Mouse (Mus musculus) bone marrow, adult 2 months (tissue): ENCODE results near the gene Atp2c2.

Experiments used
- CTCF ChIP-seq: fragments of 200-500 bp; IDR thresholded peaks from 2 replicates; pipeline ENCODE4 v1.5.1; 2011; ENCODE audit warnings: low read length, control low read depth; ENCODE audit not compliant: control insufficient read depth, insufficient read depth
- POLR2A ChIP-seq: fragments of 200-500 bp; IDR thresholded peaks from 2 replicates; pipeline ENCODE4 v1.6.1; 2011; ENCODE audit warnings: low read depth, mild to moderate bottlenecking, control low read depth, low read length, borderline replicate concordance; ENCODE audit not compliant: control insufficient read depth

DNA sequence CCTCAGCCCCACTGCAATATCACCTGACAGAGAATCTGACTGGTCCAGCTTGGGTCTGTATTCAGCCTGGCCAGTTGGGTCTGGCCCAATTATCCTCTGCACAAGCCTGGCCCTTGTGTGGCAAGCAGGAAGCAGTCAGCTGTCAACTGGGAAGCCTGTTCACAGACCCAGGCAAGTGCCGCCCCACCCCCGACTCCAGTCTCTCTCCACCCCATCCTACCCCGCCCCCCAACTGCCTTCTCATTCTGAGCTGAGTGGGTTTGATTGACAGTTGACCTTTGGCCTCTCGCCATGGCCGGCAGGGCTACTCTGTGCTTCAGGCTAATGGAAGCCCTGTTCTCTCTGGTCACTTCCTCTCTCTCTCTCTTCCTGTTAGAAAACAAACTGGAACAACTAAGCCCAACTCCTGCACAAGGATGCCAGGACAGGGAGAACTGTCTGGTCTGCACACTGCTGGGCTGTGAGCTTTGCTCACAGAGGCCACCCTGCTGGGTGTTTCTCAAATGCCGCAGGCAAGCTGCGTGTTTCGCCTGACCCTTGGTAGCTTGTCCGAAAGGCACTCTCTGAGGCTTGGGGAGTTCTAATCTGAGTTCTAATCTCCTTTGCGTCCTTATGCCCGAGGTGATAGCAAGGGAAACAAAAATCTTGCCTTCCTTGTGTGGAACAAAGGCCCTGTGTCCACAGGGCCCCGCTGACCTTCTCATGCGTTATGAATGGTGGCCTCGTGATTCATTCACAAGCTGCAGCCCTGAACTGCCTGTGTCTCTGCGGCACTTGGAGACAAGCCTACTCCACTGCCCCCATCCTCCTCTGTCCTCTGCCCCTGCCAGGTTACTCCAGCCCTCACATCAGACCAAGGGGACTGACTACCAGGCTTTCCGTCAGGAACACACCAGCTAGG, 92.2 kb downstream of the Atp2c2 start:
- TF ChIP-seq CTCF = no peak
- no peak for TF ChIP-seq POLR2A
